Mouse (Mus musculus) layer of hippocampus, postnatal 36 days (tissue): ENCODE data around the gene Slc25a34. TPM values are rescaled to one million over a fixed set of nuclear protein-coding genes. Genes with fewer than 3 reads are reported as not detected.
A peak's percentile ranks its signal among the peaks of the same experiment; 100 is the strongest.

Source experiments
- DNase-seq, 2 experiments: peaks; one replicate each; pipeline ENCODE4 v3.0.0; 2022
- total RNA-seq, 2 experiments: library from RNA; stranded (reverse); gene quantifications; 2 replicates each; pipeline ENCODE4 v1.2.3; 2021

The Slc25a34 gene
- total RNA-seq, 2 experiments from 2014 or later: 2.6 to 2.9 TPM

DNA sequence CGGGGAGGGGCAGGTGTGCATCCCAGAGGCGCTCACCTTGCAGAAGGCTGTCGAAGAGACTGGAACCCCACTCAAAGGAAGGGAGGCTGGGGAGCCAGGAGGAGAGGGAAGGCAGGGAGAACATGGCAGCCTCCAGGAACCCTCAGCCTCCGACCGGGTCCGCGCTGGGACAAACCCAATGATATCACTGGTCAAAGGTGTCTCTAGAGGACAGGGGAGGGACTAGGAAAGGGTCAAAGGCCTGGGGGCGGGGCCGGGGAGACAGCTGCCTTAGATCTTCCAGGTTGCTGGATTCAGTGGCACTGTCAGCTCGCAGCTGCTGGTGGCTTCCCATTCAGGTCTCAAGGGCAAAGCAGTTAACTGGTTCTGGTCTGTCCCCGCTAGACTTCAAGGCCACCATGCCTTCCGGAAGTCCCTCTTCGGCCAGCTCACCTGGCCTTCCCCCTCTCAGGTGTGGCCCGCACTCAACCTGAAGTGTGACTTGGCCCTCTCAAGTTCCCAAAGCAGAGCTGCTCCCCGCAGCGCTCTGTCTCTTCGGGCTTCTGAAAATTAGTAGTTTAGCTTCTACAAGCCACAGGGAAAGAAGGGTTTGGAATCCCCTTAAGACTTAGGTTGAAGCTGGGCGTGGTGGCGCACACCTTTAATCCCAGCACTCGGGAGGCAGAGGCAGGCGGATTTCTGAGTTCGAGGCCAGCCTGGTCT lies 5.6 kb downstream of the Slc25a34 start:
- DNase-seq: no peak

DNA sequence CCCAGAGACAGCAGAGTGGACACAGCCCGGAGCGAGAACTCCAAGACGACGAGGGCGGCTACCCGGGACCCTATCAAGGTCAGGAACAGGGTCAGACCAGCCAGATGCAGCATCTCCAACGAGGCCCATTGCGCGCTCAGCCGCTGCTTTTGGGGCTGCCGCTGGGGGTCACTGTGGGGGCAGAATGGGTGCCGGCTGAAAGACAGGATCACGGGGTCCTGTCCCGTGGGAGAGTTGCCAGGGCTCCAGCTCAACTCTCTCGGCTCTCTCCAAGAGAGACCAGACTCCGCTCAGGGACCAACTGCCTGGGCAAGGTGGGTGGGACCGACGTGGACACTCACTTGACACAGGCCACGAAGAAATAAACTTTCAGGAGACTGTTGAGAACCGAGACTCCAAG lies 6.3 kb downstream of the Slc25a34 start:
- peak; percentile 49 to 53 for DNase-seq

GRCm38 (mm10) chr4:141616811-141617210 lies 6.8 kb downstream of the Slc25a34 start:
- no peak for DNase-seq

GRCm38 (mm10) chr4:141614946-141615345 lies 8.7 kb downstream of the Slc25a34 start:
- DNase-seq: no peak

GRCm38 (mm10) chr4:141609538-141609937 lies 14.1 kb downstream of the Slc25a34 start:
- no peak for DNase-seq

- no peak for DNase-seq
These were observed 17.8 kb downstream of the Slc25a34 start, which contains the start of gene Fblim1 for GRCm38 (mm10) chr4:141605861-141606260. Fblim1 (minus strand) TSS chr4:141606096.

- DNase-seq: no peak
These were observed 18.2 kb downstream of the Slc25a34 start for GRCm38 (mm10) chr4:141605421-141605820.

GRCm38 (mm10) chr4:141604493-141604892 lies 19.1 kb downstream of the Slc25a34 start:
- no peak for DNase-seq

DNA sequence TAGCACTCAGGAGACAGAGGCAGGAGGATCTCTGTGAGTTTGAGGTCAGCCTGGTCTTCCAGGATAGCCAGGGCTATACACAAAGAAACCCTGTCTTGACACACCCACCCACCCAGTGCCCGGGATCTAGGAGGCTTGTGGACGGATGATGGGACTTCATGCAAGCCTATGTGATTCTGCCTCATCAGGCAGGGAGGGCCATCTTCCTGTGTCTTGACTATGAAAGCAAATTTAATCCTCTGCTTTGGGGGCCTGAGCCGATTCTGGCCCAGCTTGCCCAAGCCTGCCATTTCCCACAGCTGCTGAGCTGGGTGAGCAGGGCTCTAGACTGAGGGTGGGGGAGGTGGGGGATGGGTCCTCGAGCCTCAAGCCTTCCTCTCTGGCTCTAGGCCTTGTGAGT lies 19.7 kb downstream of the Slc25a34 start:
- DNase-seq: no peak

- DNase-seq: no peak
These were observed 20.9 kb downstream of the Slc25a34 start for GRCm38 (mm10) chr4:141602523-141603223.

- no peak for DNase-seq
These were observed 22.3 kb downstream of the Slc25a34 start for GRCm38 (mm10) chr4:141601148-141601862.

- DNase-seq: no peak
These were observed 23.3 kb downstream of the Slc25a34 start for GRCm38 (mm10) chr4:141600364-141600763.

DNA sequence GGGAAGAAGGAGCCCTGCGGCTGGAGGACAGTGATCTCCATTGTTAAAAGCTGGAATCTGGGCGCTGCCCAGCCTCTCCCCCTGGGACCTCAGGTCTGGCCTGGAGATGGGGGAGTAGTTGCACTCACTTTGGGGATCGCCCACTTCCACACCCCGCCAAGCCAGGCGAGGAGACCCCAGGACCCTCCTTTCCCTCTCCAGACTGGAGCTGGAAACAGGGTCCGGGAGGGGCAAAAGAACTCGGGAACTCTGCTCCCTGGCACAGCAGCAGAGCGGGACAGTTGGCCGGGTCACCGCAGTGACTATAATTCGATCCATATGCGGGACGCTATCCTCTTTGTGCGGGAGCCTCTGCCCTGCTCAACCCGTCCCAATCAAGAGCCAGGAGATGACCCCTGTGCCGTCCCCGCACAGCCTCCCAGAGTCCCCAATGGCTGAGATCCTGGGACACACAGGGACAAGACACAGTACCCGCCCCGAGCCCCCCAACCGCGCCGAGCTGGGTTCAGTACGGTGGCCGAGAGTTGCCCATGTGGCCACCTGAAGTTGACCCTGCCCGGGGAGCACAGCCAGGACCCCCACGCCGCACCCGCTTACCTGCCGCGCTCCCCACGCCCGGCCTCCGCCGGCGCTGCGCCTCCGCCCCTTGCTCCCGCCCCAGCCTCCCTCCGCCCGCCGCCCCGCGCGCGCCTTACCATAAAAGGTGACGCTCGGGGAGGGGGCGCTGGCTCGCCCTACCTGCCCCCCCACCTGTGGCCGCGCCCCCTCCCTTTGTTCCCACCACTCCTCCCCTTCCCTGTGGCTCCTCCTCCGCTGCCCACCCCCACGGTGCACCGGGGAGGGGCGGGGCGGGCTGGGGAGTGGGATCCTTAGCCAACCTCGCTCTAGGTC lies 24.1 kb downstream of the Slc25a34 start:
- DNase-seq: no peak

GRCm38 (mm10) chr4:141598894-141599250 lies 24.7 kb downstream of the Slc25a34 start:
- DNase-seq: no peak

GRCm38 (mm10) chr4:141598199-141598893 lies 25.3 kb downstream of the Slc25a34 start:
- no peak for DNase-seq

- DNase-seq: no peak
These were observed 26.8 kb downstream of the Slc25a34 start for GRCm38 (mm10) chr4:141596700-141597328.

GRCm38 (mm10) chr4:141595605-141596268 lies 27.9 kb downstream of the Slc25a34 start:
- DNase-seq: no peak

DNA sequence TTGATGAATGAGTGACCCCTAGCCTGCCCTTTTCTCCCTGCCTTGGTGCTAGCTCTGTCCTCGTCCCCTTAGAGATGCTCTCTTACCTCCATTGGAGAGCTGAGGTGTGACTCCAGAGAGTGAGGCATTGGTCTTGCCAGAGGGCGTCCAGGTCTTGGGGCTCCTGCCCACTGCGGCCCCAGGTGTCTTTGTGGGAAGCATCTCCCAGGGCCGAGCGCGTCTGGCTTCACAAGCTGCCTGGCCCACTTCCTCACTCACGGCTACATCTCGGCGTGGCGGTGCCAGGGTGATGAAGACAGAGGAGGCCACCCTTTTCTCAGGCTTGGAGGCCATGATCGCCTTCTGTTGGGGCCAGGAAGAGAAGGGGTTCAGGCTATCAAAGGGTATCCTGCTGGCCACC lies 28.5 kb downstream of the Slc25a34 start:
- DNase-seq: no peak

GRCm38 (mm10) chr4:141591547-141591946 lies 32.1 kb downstream of the Slc25a34 start:
- no peak for DNase-seq

DNA sequence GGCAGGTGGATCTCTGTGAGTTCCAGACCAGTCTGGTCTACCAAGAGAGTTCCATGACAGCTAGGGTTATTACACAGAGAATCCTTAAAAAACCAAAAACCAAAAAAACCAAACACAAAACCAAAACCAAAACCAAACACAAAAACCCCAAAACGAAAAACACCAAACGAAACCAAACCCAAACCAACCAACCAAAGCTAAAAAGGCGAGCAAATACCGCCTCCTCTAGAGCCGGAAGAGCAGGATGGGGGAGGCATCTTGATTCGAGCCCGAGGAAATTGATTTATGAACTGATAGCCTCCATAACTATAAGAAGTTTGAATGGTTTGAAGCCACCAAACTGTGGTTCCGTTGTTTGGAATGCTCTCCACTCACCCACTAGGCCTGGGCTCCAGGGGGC lies 39.7 kb downstream of the Slc25a34 start:
- DNase-seq: no peak

DNA sequence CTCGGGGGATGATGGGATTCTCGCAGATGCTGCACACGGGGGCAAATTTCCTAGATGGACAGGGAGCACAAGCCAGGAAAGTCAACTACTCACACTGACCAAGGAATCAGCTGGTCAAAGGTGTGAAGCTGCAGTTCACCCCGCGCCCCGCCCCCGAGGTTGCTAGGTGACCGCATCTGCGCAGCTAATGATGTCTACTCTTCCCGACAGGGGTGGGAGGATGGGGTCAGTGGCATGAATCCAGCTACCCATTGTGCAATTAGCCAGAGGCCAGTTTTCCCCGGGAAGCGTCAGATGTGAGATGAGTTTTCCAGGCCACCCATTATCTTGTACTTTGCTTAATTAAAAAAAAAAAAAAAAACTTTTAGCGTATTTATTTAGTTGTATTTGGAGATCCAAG lies 42.6 kb downstream of the Slc25a34 start:
- no peak for DNase-seq
